Mouse (Mus musculus) erythroblast, embryonic 14.5 days (primary cell): ENCODE data around the gene Lhfpl5. TPM values are rescaled to one million over a fixed set of nuclear protein-coding genes. Genes with fewer than 3 reads are reported as not detected.

Source experiments
- H3K27me3 ChIP-seq: 2 replicates; pipeline ENCODE4 v1.6.1; 2012; ENCODE audit warnings: inconsistent platforms; ENCODE audit not compliant: control insufficient read depth
- H3K36me3 ChIP-seq: 2 replicates; pipeline ENCODE4 v1.6.1; 2012; ENCODE audit warnings: mild to moderate bottlenecking, inconsistent platforms; ENCODE audit not compliant: control insufficient read depth
- H3K4me1 ChIP-seq: 2 replicates; pipeline ENCODE4 v1.6.1; 2012; ENCODE audit warnings: inconsistent platforms; ENCODE audit not compliant: control insufficient read depth
- H3K4me3 ChIP-seq: replicated peaks from 2 replicates; pipeline ENCODE3; 2012; ENCODE audit warnings: moderate library complexity, mild to moderate bottlenecking, inconsistent platforms
- H3K9me3 ChIP-seq: 2 replicates; pipeline ENCODE4 v1.6.1; 2012; ENCODE audit warnings: low read length, inconsistent platforms, mixed read lengths; ENCODE audit not compliant: control insufficient read depth
- GATA1 ChIP-seq: IDR thresholded peaks from 2 replicates; pipeline ENCODE4 v1.6.1; 2012; ENCODE audit warnings: low read length, inconsistent platforms, mixed read lengths
- TAL1 ChIP-seq: IDR thresholded peaks from 3 replicates; pipeline ENCODE4 v1.6.1; 2012; ENCODE audit warnings: low read length, inconsistent platforms, mixed read lengths
- polyA plus RNA-seq: library from polyadenylated mRNA; stranded (reverse); fragments of >175 nt; gene quantifications from 2 replicates; pipeline ENCODE4 v1.2.3, GENCODE M21; 2012

Lhfpl5 gene
- polyA plus RNA-seq, 1 experiment, result not detected

DNA sequence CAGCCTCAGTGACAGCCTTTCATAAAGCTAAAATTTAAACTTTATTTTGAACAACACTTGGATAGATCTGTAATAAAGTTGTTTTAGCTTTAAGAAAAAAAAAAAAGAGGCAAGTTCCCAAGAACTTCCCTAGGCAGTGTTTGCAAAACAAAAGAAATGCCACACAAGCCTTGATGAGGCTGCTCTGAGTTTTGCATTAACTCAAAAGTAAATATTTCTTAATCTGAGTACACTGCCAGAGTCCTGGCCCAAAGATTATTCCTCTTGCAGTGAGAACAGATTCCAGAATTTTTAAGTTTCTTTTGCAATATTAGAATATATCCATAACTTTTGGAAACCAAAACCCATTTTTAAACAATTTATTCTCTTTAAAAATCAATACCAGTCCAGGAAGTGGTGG lies 10.3 kb upstream of the Lhfpl5 start:
- no peaks in the 10 kb centered on the region for H3K36me3 ChIP-seq
- no peak for TF ChIP-seq GATA1
- no peak for TF ChIP-seq TAL1
- no peaks in the 10 kb centered on the region for H3K9me3 ChIP-seq
- no peaks in the 10 kb centered on the region for H3K27me3 ChIP-seq
- no peak overlapping the region for H3K4me3 ChIP-seq
- H3K4me1 ChIP-seq, result no peaks in the 10 kb centered on the region

DNA sequence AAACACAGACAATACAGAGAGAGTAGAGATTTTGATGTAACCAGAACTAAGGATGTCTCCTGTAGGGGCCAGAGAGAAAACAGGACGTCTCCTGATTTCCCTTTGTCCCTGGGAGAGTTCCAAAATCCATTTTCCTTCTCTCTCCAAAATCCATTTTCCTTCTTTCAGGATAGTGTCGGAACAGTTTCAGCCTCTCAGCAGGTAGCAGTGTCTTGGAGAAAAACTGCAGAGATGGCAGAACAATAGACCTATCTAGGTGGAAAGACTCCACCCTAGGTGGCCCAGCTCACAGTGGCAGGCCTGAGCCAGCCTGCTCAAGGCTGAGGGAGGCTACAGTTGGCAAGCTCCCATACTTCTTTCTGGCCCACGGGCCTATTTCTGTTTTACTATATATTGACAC lies 7.9 kb upstream of the Lhfpl5 start:
- H3K4me3 ChIP-seq, result no peak overlapping the region

DNA sequence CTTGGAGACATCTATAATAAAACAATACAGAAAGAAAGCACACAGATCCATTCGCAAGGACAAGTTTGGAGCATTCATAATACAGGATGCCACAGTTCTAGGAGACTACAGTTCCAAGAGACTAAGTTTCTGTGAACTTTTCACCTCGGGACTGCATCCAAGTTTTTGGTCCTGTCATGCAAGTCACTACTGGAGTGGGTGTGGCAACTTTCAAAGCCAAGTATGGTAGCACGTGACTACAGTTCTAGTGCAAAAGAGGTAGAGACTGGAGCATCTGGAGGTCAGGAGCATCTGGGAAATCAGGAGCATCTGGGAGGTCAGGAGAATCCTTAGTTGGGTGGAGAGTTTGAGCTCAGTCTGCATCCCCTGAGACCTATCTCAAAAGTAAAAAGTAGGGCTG lies 3.6 kb upstream of the Lhfpl5 start:
- no peak for TF ChIP-seq TAL1
- no peak for TF ChIP-seq GATA1
- H3K36me3 ChIP-seq, result no peaks in the 10 kb centered on the region
- H3K4me3 ChIP-seq, result no peak overlapping the region
- H3K4me1 ChIP-seq, result peaks cover 6% of the 10 kb centered on the region
- peaks cover 5% of the 10 kb centered on the region; the same call in 1 of the 2 replicates for H3K27me3 ChIP-seq
- no peaks in the 10 kb centered on the region for H3K9me3 ChIP-seq

More for the DNA sequence above, 7.9 kb upstream of the Lhfpl5 start:
- H3K36me3 ChIP-seq, result no peaks in the 10 kb centered on the region
- no peaks in the 10 kb centered on the region for H3K27me3 ChIP-seq
- H3K4me1 ChIP-seq, result no peaks in the 10 kb centered on the region
- TF ChIP-seq TAL1 (no peak), GATA1 (no peak)
- H3K9me3 ChIP-seq, result no peaks in the 10 kb centered on the region

DNA sequence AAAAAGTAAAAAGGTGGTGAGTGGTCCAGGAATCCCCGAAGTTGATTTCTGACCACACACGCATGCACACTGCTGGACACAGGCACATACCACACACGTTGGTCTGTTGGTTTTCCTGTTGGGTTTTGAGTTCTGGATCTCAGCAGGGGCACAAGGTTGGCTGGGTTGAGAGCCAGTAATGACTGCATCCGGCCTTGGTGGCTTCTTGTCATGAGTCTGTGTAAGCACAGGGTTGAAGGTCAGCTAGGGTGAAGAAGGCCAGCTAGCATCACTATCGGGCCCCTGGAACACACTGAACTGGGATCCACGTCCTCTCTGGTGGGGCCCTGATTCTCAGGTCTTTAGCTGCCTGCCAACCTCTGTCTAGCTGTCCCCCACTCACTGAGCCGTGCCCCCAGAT lies 2.9 kb upstream of the Lhfpl5 start:
- H3K4me1 ChIP-seq, result peaks cover 6% of the 10 kb centered on the region
- no peaks in the 10 kb centered on the region for H3K36me3 ChIP-seq
- H3K4me3 ChIP-seq, result no peak overlapping the region
- TF ChIP-seq GATA1 (no peak), TAL1 (no peak)
- peaks cover 5% of the 10 kb centered on the region for H3K27me3 ChIP-seq
- no peaks in the 10 kb centered on the region for H3K9me3 ChIP-seq

DNA sequence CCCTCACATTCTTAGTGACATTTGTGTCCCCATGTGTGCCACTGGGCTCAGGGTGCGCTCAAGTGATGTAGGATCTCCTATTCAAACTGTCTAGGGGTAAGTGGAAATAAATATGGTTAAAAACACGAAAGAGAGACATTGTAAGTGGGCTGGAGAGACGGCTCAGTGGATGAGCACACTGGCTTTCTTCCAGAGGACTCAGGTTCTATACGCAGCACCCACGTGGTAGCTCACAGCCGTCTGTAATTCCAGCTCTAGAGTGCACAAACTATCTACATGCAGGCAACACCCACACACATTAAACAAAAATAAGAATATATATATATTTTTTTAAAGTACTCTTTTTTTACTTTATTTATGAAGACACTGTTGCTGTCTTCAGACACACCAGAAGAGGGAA lies 2.5 kb upstream of the Lhfpl5 start:
- peaks cover 6% of the 10 kb centered on the region for H3K4me1 ChIP-seq
- TF ChIP-seq GATA1, result no peak
- TF ChIP-seq TAL1, result no peak
- H3K36me3 ChIP-seq, result no peaks in the 10 kb centered on the region
- H3K27me3 ChIP-seq, result peaks cover 5% of the 10 kb centered on the region
- no peaks in the 10 kb centered on the region for H3K9me3 ChIP-seq
- no peak overlapping the region for H3K4me3 ChIP-seq

DNA sequence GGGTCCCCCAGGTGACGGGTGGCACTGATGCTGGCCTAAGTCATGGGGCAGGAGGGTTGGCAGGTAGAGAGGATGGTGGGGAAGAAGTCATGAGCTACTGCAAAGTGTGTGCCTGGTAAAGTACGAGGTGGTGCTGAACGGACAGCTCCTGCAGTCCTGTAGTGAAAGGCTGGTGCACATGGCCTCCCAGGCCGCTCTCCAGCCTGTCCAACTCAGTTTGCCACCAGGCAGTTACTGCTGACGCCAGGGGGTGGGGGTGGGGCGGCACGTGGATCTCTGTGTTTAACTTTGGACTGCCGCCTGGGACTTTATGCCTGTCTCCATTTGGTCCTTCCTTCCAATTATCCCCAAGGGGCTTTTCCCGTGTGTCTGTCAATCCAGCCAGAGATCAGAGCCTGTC lies 5.0 kb downstream of the Lhfpl5 start:
- Histone ChIP-seq H3K4me3 (no peak overlapping the region), H3K9me3 (no peaks in the 10 kb centered on the region), H3K27me3 (peaks cover 3% of the 10 kb centered on the region), H3K4me1 (peaks cover 4% of the 10 kb centered on the region), H3K36me3 (no peaks in the 10 kb centered on the region)
- no peak for TF ChIP-seq GATA1
- TF ChIP-seq TAL1, result no peak

DNA sequence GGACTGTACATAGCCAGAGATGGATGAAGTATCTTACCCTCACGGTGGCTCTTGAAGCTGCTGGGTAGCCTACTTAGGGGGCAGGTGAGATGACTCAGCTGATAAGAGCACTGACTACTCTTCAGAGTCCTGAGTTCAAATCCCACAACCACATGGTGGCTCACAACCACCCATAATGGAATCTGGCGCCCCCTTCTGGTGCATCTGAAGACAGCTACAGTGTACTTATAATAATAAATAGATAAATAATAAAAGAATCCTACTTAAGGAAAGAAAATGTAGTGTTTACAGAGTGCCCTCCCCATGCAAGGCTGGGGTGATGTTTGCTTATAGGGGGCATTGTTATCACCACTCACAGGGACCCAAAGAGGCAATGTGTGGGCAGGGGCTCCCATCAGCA lies 5.6 kb downstream of the Lhfpl5 start:
- TF ChIP-seq GATA1 (no peak), TAL1 (no peak)
- H3K27me3 ChIP-seq, result no peaks in the 10 kb centered on the region; the same call in 1 of the 2 replicates
- H3K9me3 ChIP-seq, result no peaks in the 10 kb centered on the region
- H3K36me3 ChIP-seq, result no peaks in the 10 kb centered on the region
- no peaks in the 10 kb centered on the region for H3K4me1 ChIP-seq
- H3K4me3 ChIP-seq, result no peak overlapping the region

DNA sequence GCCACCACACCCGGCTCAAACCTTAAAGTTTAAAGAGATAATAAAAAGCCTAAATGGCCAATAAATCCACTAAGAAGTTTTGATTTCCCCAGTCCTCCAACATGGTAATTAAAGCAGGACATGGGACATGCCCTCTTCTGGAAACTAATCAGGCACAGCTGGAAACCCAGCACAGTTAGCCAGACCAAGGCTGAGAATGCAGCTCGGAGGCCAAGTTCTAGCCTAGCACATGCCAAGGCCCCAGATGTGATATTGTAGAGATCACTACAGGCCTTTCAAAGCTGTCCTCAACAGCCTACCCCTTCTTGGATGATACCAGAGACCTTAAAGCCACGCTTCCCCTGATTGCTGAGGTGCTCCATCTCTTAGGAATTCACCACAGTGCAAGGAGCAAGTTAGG lies 11.1 kb downstream of the Lhfpl5 start:
- H3K9me3 ChIP-seq, result no peaks in the 10 kb centered on the region
- TF ChIP-seq TAL1 (no peak), GATA1 (no peak)
- no peaks in the 10 kb centered on the region for H3K27me3 ChIP-seq
- H3K4me1 ChIP-seq, result no peaks in the 10 kb centered on the region
- H3K36me3 ChIP-seq, result peaks cover 41% of the 10 kb centered on the region
- no peak overlapping the region for H3K4me3 ChIP-seq

DNA sequence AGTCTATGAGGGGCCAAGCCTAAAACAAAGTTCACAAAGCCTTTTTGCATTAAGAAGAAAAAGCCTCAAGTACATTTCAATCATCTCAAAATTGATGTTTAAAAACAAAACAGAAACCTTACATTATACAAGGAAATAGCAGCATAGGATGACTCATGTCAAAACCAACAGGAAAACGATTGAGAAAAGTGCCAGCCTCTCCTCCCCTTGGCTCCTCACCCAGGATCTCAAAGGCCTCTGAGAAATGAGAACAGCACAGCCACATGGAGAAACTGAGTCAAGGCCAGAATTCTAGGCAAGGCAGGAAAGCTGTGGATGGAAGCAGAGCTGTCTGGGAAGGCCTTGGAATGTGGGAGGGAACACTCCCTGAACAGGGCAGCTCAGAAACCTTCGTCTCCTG lies 13.2 kb downstream of the Lhfpl5 start:
- TF ChIP-seq TAL1 (no peak), GATA1 (no peak)
- Histone ChIP-seq H3K27me3 (no peaks in the 10 kb centered on the region), H3K4me3 (no peak overlapping the region), H3K9me3 (no peaks in the 10 kb centered on the region), H3K36me3 (peaks cover 62% of the 10 kb centered on the region), H3K4me1 (no peaks in the 10 kb centered on the region)

DNA sequence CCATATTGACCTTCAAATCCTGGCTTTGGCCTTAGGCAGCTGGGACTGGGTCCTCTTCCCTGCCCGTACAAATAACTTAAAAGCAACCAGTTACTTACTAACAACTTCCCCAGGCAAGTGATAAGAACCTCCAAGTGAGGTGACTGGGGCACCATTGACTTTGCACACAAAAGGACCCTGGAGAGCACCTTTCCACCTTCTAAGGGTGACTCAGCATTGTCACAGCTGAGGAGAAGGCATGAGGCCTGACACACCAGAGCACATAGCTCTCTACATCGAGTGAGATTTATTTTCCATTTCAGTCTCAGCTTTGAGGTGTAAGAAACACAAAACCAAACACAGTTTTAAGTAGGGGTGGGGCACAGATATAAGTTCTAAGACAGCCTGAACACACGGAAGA lies 15.2 kb downstream of the Lhfpl5 start:
- peaks cover 75% of the 10 kb centered on the region for H3K36me3 ChIP-seq
- H3K4me3 ChIP-seq, result no peak overlapping the region
- TF ChIP-seq TAL1 (no peak), GATA1 (no peak)
- no peaks in the 10 kb centered on the region for H3K9me3 ChIP-seq
- no peaks in the 10 kb centered on the region for H3K4me1 ChIP-seq
- H3K27me3 ChIP-seq, result no peaks in the 10 kb centered on the region
